Mouse (Mus musculus) embryonic facial prominence, embryonic 15.5 days (tissue): ENCODE data around the gene Mettl24. TPM values are rescaled to one million over a fixed set of nuclear protein-coding genes. Genes with fewer than 3 reads are reported as not detected.
"Not testable (repeated sequence)": the region's sequence is repeated elsewhere in the genome, so short reads cannot be mapped to it uniquely, and the experiment has no call there.

Source experiments
- ATAC-seq: fragments of 200-750 bp; cut with Nextera tagmentation; 2 replicates; pipeline ENCODE4 v1.8.0; 2017; ENCODE audit warnings: low read depth, moderate TSS enrichment; ENCODE audit not compliant: insufficient number of reproducible peaks, low FRiP score, low TSS enrichment
- H3K27ac ChIP-seq: fragments of 300-500 bp; sonication (generic); replicated peaks from 2 replicates; pipeline ENCODE4 v1.5.1; 2015; ENCODE audit warnings: mild to moderate bottlenecking, inconsistent platforms
- H3K27me3 ChIP-seq: fragments of 300-500 bp; sonication (generic); 2 replicates; pipeline ENCODE4 v1.6.1; 2015; ENCODE audit warnings: inconsistent platforms
- H3K36me3 ChIP-seq: fragments of 300-500 bp; sonication (generic); 2 replicates; pipeline ENCODE4 v1.6.1; 2015; ENCODE audit warnings: mild to moderate bottlenecking, inconsistent platforms
- H3K4me1 ChIP-seq: fragments of 300-500 bp; sonication (generic); 2 replicates; pipeline ENCODE4 v1.6.1; 2015; ENCODE audit warnings: inconsistent platforms
- H3K4me2 ChIP-seq: fragments of 300-500 bp; sonication (generic); replicated peaks from 2 replicates; pipeline ENCODE4 v1.6.1; 2015; ENCODE audit warnings: mild to moderate bottlenecking, inconsistent platforms
- H3K4me3 ChIP-seq: fragments of 300-500 bp; sonication (generic); replicated peaks from 2 replicates; pipeline ENCODE4 v1.5.1; 2015; ENCODE audit warnings: mild to moderate bottlenecking, inconsistent platforms
- H3K9ac ChIP-seq: fragments of 300-500 bp; sonication (generic); 2 replicates; pipeline ENCODE4 v1.6.1; 2015; ENCODE audit warnings: inconsistent platforms
- H3K9me3 ChIP-seq: fragments of 300-500 bp; sonication (generic); replicated peaks from 2 replicates; pipeline ENCODE4 v1.6.1; 2016; ENCODE audit warnings: inconsistent platforms
- WGBS: fragments of 180-500 bp; shearing (Covaris S2); methylation state at CpG from one replicate; pipeline ENCODE4 v1.1.7; 2015; 5-methylcytosine and 5-hydroxymethylcytosine counted together
- polyA plus RNA-seq: library from polyadenylated mRNA; unstranded; fragments of >200 nt; fragmentation: Nextera tagmentation; extraction: Ambion mirVana; gene quantifications from 2 replicates; pipeline ENCODE4 v1.2.1, GENCODE M21; 2015

Mettl24 gene
- polyA plus RNA-seq, 1 experiment from 2014 or later = 2.6 TPM

DNA sequence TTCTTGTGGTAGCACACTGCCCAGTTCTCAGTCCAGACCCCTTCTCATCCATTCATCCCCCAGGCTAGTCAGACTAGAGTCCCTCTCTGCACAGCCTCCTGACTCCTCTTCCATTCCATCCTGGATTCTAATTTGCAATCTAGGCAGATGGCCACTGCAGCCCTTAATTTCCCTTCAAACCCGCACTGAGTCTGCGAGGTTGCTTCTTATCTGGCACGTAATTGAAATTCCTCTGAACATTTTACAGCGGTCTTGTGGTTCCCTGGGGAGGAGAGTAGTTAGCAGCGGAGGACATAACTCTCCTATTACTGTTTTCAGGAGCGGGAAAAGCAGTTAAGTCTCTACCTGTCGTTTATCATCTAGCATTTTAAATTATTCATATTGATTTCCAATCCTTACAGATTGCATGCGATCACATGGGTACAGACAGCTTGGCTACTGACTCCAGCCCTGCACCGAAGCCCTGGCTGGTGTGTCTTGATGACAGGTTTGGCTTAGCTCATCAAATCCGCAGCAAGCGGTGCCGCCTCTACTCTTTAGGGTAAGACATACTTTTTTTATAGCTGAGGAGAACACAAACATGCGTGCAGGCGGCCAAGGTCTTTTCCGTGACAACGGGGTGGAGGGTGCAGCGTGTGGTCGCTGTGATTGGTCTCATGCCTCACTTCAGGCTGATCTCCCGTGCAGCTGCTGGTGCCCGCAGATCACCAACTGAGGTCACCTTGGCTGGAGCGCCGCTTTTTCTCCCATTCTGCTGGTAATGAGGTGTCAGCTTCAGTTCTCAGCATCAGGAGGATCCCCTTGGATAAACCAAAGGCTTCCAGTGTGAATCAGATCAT is 54.4 kb downstream of the Mettl24 start:
- ATAC-seq = no peak; the same call in 1 of the 2 replicates
- no peaks in the 10 kb centered on the region for H3K36me3 ChIP-seq
- H3K4me3 ChIP-seq = no peak overlapping the region
- no peaks in the 10 kb centered on the region for H3K27me3 ChIP-seq
- H3K4me1 ChIP-seq = no peaks in the 10 kb centered on the region
- H3K9me3 ChIP-seq = no peaks in the 10 kb centered on the region
- WGBS = 58% methylated on average over 22 of the region's 22 CpGs
- H3K27ac ChIP-seq = no peak overlapping the region
- H3K9ac ChIP-seq = no peak overlapping the region
- no peak overlapping the region for H3K4me2 ChIP-seq

DNA sequence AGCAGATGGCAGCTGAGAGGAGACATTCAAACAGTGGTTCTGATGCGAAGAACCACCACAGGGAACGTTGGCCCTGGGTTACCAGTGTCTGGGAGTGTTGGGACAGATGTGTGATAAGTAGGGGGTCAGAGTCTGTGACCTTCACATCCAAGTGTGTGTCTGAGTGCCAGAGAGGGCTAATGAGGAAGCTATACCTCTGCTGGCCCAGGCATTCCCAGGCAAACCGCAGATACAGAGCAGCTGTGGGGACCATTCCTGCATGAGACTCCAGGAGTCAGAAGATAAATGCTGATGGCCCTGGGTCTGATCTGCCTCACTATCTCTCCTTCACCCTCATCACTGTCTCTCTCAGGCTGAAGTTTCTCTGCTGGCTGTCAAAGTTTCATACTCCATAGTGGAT is 57.6 kb downstream of the Mettl24 start:
- WGBS = 64% methylated on average over 3 of the region's 3 CpGs
- Histone ChIP-seq H3K4me2 (no peak overlapping the region), H3K27ac (no peak overlapping the region), H3K27me3 (no peaks in the 10 kb centered on the region), H3K4me1 (no peaks in the 10 kb centered on the region), H3K4me3 (no peak overlapping the region), H3K36me3 (no peaks in the 10 kb centered on the region), H3K9ac (no peak overlapping the region), H3K9me3 (no peaks in the 10 kb centered on the region)
- ATAC-seq = no peak

DNA sequence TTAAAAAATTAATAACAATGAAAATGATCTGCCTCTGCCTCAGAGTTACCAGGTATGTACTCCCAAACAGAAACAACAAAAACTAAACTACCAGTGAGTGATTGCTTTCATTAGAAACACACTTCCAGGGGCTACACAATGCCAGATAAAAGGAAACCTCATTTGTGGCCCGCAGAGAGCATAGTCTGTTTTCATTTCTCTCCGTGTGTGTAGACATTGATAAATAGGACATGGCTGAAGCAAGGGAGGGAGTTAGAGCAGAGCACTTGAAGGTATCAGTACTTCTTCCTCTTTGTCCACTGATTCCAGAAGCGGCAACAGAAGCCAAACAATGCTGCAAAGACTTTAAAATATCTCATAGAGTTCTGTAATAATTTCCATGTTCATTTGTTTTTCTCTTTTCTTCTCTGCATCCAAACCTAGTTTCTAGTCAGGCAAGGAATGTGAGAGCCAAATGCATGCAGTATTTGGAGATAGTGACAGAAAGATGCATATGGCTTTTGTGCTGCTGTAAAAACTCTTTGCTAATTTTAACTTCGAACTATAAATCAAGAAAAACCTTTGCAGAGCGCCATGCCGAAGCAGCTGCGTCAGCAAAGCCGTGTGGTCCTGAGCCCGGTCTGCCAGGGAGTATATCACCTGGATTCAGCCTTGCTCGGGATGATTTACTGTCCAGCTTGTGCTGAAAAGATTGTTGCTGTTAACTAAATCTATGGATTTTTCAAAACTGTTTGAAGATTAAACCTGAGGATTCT is 67.4 kb downstream of the Mettl24 start:
- Histone ChIP-seq H3K27me3 (no peaks in the 10 kb centered on the region), H3K4me2 (no peak overlapping the region), H3K36me3 (no peaks in the 10 kb centered on the region), H3K4me3 (no peak overlapping the region), H3K4me1 (no peaks in the 10 kb centered on the region), H3K9me3 (no peaks in the 10 kb centered on the region), H3K27ac (no peak overlapping the region), H3K9ac (no peak overlapping the region)
- no peak for ATAC-seq
- 62% methylated on average over 10 of the region's 10 CpGs for WGBS

DNA sequence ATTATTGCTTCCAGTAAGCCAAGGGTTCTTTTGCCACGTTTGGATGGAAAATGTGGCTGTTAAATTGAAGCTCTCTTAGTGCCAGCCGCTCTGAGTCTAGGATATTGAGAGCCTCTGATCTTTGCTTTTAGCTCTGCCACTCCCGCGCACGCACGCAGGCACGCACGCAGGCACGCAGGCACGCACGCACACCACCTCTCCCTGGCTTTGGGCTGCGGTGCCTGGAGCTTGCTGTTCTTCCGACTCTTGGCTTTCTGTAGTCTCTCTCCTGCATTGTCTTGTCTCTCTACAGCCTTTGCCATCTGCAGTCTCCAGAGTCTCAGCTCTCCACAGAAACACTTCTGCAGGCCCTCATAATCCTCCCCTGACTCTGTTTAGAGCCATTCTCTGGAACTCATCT is 68.1 kb downstream of the Mettl24 start:
- no peak overlapping the region for H3K4me3 ChIP-seq
- no peak for ATAC-seq
- no peaks in the 10 kb centered on the region for H3K9me3 ChIP-seq
- no peak overlapping the region for H3K4me2 ChIP-seq
- H3K27ac ChIP-seq = no peak overlapping the region
- no peaks in the 10 kb centered on the region for H3K27me3 ChIP-seq
- H3K9ac ChIP-seq = no peak overlapping the region
- H3K4me1 ChIP-seq = no peaks in the 10 kb centered on the region
- 77% methylated on average over 13 of the region's 13 CpGs for WGBS
- H3K36me3 ChIP-seq = no peaks in the 10 kb centered on the region

DNA sequence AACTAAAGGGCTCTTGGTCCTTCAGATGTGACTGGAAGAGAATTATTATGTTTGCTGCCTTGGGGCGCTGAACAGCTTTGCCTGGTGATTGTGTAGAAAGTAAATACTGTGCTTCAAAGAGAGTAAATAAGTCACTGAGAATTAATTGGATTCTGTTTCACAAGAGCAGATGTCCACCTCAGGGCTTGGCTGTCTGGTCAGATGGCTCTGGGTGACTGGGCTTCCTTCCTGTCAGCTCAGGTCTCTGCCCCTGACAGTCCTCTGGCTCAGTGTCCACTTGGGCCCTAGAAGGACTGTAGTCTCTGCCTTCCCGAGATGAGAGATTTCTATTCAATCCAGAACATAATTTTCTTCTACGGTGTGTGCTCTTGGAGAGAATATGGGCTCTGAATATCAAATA is 70.0 kb downstream of the Mettl24 start:
- H3K27me3 ChIP-seq = no peaks in the 10 kb centered on the region
- H3K36me3 ChIP-seq = no peaks in the 10 kb centered on the region
- no peak for ATAC-seq
- H3K4me2 ChIP-seq = no peak overlapping the region
- WGBS = 63% methylated on average over 3 of the region's 3 CpGs
- H3K27ac ChIP-seq = no peak overlapping the region
- H3K9ac ChIP-seq = no peak overlapping the region
- H3K4me3 ChIP-seq = no peak overlapping the region
- no peaks in the 10 kb centered on the region for H3K4me1 ChIP-seq
- no peaks in the 10 kb centered on the region for H3K9me3 ChIP-seq

DNA sequence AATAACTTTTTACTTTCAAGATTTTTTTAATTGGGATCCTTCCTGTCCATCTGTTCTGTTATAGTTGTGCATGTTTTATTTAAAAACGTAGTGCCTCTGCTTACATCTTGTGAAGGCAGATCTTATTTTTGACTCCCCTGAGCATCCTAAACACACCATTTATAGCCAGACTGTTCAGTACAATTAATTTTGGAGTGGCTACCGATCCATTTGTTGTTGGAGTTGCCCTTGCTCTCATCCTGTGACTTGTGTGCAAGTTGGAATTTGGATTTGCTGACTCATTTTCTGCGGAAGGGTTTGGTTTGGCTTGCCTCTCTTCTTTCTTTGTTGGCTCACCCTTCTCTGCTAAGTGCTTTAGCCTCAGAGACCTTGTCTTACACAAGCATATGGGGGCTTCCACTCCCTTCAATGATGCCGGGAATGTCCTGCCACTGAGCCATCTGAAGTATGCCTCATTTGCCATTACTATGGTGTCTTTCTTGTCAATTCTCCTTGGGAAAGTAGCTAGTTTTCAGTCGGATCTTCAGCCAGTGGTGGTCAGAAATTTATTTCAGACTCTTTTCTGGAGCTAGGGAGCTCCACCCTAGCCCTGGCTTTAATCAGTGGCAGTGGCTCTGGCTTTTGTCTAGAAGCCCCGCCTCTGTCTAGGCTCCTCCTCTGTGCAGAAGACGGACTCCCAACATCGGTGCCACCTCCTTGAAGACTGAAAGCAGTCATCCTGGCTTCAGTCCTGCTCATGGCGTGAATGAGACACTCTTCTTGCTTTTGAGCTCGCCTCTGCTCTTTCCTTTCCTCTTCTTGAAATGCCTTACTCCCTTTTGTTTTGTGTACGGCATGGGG is 75.3 kb downstream of the Mettl24 start:
- peaks cover 14% of the 10 kb centered on the region; the same call in 1 of the 2 replicates for H3K4me1 ChIP-seq
- WGBS = 59% methylated on average over 11 of the region's 11 CpGs
- H3K4me3 ChIP-seq = no peak overlapping the region
- H3K4me2 ChIP-seq = no peak overlapping the region
- no peaks in the 10 kb centered on the region for H3K36me3 ChIP-seq
- no peak overlapping the region for H3K9ac ChIP-seq
- no peaks in the 10 kb centered on the region for H3K9me3 ChIP-seq
- 0 out of 2 replicates have a peak overlapping the region, but pooled peaks have one; percentile 51 for H3K27ac ChIP-seq
- peak; percentile 78; the same call in 1 of the 2 replicates for ATAC-seq
- H3K27me3 ChIP-seq = no peaks in the 10 kb centered on the region

DNA sequence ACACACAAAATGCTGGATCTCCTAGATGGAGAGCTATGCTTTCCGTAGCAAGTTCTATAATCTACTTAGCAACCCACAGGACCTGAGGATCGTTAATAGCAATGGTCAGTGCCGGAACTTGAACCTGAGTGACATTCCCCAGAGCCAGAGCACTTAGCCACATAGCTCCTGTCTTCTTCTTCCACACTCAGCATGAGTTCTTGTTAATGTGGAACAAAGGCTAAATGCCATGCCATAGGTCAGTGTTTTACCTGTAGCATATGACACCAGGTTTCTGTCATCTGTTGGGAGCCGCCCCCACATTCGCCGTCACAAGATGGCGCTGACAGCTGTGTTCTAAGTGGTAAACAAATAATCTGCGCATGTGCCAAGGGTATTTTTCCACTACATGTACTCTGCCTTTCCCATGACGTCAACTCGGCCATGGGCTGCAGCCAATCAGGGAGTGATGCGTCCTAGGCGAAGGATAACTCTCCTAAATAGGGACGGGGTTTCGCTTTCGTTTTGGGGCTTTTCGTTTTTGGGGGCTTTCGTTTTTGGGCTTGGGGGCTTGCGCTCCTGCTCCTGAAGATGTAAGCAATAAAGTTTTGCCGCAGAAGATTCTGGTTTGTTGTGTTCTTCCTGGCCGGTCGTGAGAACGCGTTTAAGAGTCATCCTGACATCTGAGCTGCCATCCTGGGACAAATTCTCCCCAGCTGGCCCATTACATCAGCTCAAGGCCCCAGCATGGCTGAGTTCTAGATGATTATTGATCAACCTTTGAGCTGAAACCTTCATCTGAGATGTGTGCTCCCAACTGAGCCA is 76.5 kb downstream of the Mettl24 start:
- not testable (repeated sequence) for H3K4me3 ChIP-seq, H3K27ac ChIP-seq, H3K9me3 ChIP-seq, H3K4me2 ChIP-seq, H3K36me3 ChIP-seq, ATAC-seq, H3K27me3 ChIP-seq, H3K9ac ChIP-seq
- WGBS = 95% methylated on average over 23 of the region's 23 CpGs
- H3K4me1 ChIP-seq = peaks cover 14% of the 10 kb centered on the region; the same call in 1 of the 2 replicates

DNA sequence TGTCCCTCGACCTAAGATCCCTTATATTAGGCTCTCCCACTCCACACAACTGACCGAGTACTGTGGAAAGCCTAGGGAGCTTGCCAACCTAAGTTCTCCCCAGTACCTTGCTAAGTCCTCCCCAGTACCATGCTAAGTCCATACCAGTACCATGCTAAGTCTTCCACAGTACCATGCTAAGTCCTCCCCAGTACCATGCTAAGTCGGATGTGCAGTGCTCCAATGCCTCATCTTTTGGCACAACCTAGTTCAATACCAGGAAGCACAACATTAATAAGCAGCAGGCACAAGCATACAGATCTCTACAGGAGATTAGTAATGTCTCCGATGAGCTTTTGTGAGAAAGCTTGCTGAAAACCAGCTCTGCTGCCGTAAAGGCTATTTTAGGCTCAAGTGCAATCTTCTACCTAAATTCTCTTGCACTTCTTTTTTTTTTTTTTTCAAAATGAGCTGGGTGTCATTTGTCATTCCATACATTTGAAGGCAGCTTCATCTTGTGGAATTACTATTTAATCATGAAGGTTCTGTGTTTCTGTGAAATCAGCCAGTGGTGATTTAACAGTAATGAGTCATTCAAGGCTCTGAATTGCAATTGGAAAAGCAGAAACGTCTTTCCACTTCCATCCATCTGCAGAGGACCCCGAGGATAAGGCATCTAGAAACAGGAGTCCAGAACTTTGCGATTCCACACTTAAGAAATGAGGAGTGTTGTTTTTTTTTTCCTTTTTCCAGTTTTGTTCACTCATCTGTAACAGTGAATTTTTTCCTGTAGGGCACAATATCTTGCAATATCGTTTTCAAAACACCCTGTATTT is 77.3 kb downstream of the Mettl24 start:
- Histone ChIP-seq H3K4me3 (no peak overlapping the region), H3K4me1 (peaks cover 14% of the 10 kb centered on the region; the same call in 1 of the 2 replicates), H3K9me3 (no peaks in the 10 kb centered on the region), H3K36me3 (no peaks in the 10 kb centered on the region), H3K4me2 (no peak overlapping the region), H3K9ac (no peak overlapping the region), H3K27ac (no peak overlapping the region), H3K27me3 (no peaks in the 10 kb centered on the region)
- ATAC-seq = no peak
- 80% methylated on average over 9 of the region's 9 CpGs for WGBS

DNA sequence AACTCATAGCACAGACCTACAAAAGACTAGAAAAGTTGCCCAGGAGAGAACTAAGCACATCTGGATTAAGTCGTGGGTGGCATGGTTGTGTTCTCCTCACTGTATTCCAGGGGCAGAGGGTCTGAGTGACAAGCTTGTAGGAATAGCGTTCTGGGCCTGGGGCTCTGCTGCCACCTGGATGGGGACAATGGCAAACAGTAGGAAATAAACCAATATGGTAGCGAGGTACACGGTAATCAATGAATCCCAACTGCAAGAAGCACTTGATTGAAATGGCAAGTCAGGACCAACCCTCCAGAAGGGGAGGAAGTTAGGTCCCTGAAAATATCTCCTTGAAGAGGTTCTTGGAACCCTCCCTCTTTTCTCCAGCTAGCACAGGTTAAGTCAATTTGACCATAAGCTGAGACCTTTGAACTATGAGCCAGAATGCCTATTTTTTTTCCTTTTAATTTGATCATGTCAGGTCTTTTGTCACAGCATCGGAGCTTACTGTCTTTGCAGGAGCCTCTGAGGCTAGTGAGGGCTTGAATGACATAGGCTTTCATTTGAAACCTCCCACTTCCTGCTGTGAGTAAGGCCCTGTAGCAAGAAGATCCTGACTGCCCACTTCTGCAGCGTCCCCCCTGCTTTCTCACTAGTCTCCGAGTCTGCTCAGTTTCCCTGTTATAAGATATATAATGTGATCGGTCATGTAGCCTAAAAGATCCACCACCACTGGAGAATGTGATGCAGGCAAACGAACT is 78.1 kb downstream of the Mettl24 start:
- H3K9me3 ChIP-seq = no peaks in the 10 kb centered on the region
- ATAC-seq = no peak
- no peak overlapping the region for H3K9ac ChIP-seq
- WGBS = 68% methylated on average over 9 of the region's 9 CpGs
- H3K4me2 ChIP-seq = no peak overlapping the region
- no peaks in the 10 kb centered on the region for H3K36me3 ChIP-seq
- no peak overlapping the region for H3K27ac ChIP-seq
- H3K27me3 ChIP-seq = no peaks in the 10 kb centered on the region
- H3K4me3 ChIP-seq = no peak overlapping the region
- H3K4me1 ChIP-seq = peaks cover 14% of the 10 kb centered on the region; the same call in 1 of the 2 replicates
